Mouse (Mus musculus) stomach, postnatal 0 days (tissue): ENCODE measurements at regions not wholly inside any gene's neighbourhood (a gene's known extent, or its start where the extent isn't known, plus 50 kb on each side); places are given as distances from the start of the nearest gene placed in this dataset.

ENCODE experiments used
- CTCF ChIP-seq: IDR thresholded peaks from 2 replicates; pipeline ENCODE4 v1.5.1; 2016; ENCODE audit warnings: antibody characterized with exemption, low read depth, mild to moderate bottlenecking, moderate library complexity
- EP300 ChIP-seq: optimal IDR thresholded peaks from 2 replicates; pipeline ENCODE3; 2016; ENCODE audit warnings: antibody characterized with exemption

DNA sequence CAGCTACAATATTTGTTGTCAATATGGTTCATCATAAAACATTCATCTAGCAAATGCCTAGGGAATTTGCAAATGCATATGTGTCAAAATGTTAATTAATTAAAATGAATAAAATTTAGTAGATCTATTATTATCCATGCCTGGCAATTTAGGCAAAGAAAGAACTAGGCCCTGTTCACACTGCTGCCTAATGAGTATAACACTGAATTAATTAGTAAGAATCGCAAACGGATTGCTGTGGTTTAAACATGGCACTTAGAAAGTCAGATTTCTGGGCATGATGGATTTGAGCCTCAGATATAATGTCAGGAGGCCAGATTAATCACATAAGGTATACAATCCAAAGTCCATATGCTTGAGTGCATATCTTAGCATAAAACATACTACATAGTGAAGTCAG, 425.1 kb downstream of the Zbbx start:
- no peak for TF ChIP-seq EP300
- TF ChIP-seq CTCF = no peak
